Mouse (Mus musculus) heart, postnatal 0 days (tissue): ENCODE measurements around the gene Stard3.

Experiments used
- CTCF ChIP-seq: IDR thresholded peaks from 2 replicates; pipeline ENCODE4 v1.5.1; 2016; ENCODE audit warnings: antibody characterized with exemption, control low read depth, low read depth
- EP300 ChIP-seq: IDR thresholded peaks from 2 replicates; pipeline ENCODE4 v1.6.1; 2016; ENCODE audit warnings: antibody characterized with exemption, low read depth

GRCm38 (mm10) chr11:98384216-98384615 lies 26.0 kb downstream of the Stard3 start:
- no peak for TF ChIP-seq CTCF
- TF ChIP-seq EP300, result no peak
